Mouse (Mus musculus) spleen, adult 2 months (tissue): ENCODE data around the gene Sstr5.

Experiments used
- CTCF ChIP-seq: fragments of 200-500 bp; IDR thresholded peaks from 2 replicates; pipeline ENCODE4 v1.5.1; 2011; ENCODE audit warnings: mild to moderate bottlenecking, inconsistent platforms; ENCODE audit not compliant: insufficient read depth, insufficient read length, insufficient replicate concordance; ENCODE audit errors: extremely low read depth
- POLR2A ChIP-seq: fragments of 200-500 bp; IDR thresholded peaks from 2 replicates; pipeline ENCODE4 v1.6.1; 2011; ENCODE audit warnings: low read depth, low read length, inconsistent platforms

DNA sequence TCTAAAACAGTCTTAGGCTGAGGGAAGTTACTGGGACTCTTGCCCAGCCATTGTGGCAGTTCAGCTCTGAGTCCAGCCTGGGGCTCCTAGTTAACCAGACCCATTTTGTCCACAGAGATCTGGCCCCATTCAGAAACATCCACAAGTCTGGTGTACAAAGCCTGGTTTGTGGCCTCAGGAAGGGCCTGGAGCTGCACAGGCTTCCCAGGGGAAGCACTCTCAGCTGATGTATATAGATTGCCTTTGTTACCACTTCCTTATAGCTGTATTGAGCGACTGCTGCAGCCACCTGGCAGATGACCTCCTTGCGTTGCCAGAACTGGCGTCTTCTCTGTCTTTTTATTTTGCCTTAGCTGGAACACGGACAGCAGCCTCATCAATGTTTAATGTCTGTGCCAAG is 52.0 kb downstream of the Sstr5 start:
- TF ChIP-seq POLR2A (no peak), CTCF (no peak)
